Mouse (Mus musculus) forebrain, postnatal 0 days (tissue): ENCODE data around the gene Slc39a3. TPM values are rescaled to one million over a fixed set of nuclear protein-coding genes. Genes with fewer than 3 reads are reported as not detected.

Experiments used
- ATAC-seq: fragments of 200-750 bp; cut with Nextera tagmentation; 2 replicates; pipeline ENCODE4 v1.8.0; 2017; ENCODE audit warnings: mild to moderate bottlenecking, moderate library complexity
- DNase-seq: peaks from one replicate; pipeline ENCODE4 v3.0.0-alpha.2; 2015
- H3K27ac ChIP-seq: fragments of 300-500 bp; sonication (generic); 2 replicates; pipeline ENCODE4 v1.5.1; 2014; ENCODE audit warnings: low read depth, mild to moderate bottlenecking, antibody characterized with exemption, low read length, moderate library complexity, mixed read lengths
- H3K27me3 ChIP-seq: fragments of 300-500 bp; sonication (generic); 2 replicates; pipeline ENCODE4 v1.6.1; 2014; ENCODE audit warnings: mild to moderate bottlenecking, low read length, mixed read lengths; ENCODE audit not compliant: insufficient read depth
- H3K36me3 ChIP-seq: fragments of 300-500 bp; sonication (generic); 2 replicates; pipeline ENCODE4 v1.6.1; 2014; ENCODE audit warnings: mild to moderate bottlenecking, moderate library complexity; ENCODE audit not compliant: insufficient read depth
- H3K4me1 ChIP-seq: fragments of 300-500 bp; sonication (generic); 2 replicates; pipeline ENCODE4 v1.6.1; 2014; ENCODE audit warnings: antibody characterized with exemption; ENCODE audit not compliant: insufficient read depth
- H3K4me2 ChIP-seq: fragments of 300-500 bp; sonication (generic); 2 replicates; pipeline ENCODE4 v1.6.1; 2014; ENCODE audit warnings: low read depth, mild to moderate bottlenecking, moderate library complexity
- H3K4me3 ChIP-seq: fragments of 300-500 bp; sonication (generic); 2 replicates; pipeline ENCODE4 v1.5.1; 2014; ENCODE audit warnings: low read depth, low read length, mixed read lengths
- H3K9ac ChIP-seq: fragments of 300-500 bp; sonication (generic); 2 replicates; pipeline ENCODE4 v1.6.1; 2014; ENCODE audit warnings: mild to moderate bottlenecking
- H3K9me3 ChIP-seq: fragments of 300-500 bp; sonication (generic); 2 replicates; pipeline ENCODE4 v1.6.1; 2016; ENCODE audit warnings: low read length
- CTCF ChIP-seq: sonication (generic); IDR thresholded peaks from 2 replicates; pipeline ENCODE4 v1.5.1; 2016; ENCODE audit warnings: antibody characterized with exemption, control low read depth, low read depth
- WGBS: fragments of 180-500 bp; shearing (Covaris S2); extraction: QIAGEN DNeasy Blood & Tissue Kit; methylation state at CpG from one replicate; pipeline ENCODE4 v1.1.7; 2014; 5-methylcytosine and 5-hydroxymethylcytosine counted together
- polyA plus RNA-seq: library from polyadenylated mRNA; unstranded; fragments of >200 nt; fragmentation: Nextera tagmentation; extraction: Ambion mirVana; gene quantifications from 2 replicates; pipeline ENCODE4 v1.2.1, GENCODE M21; 2015
- total RNA-seq: library from RNA; depleted of rRNA; stranded (reverse); fragments of >200 nt; gene quantifications from 2 replicates; pipeline ENCODE4 v1.2.3, GENCODE M21; 2014; rRNA removed

The Slc39a3 gene
- total and polyA plus RNA-seq, 2 experiments from 2014 or later = 45.2 to 104 TPM

DNA sequence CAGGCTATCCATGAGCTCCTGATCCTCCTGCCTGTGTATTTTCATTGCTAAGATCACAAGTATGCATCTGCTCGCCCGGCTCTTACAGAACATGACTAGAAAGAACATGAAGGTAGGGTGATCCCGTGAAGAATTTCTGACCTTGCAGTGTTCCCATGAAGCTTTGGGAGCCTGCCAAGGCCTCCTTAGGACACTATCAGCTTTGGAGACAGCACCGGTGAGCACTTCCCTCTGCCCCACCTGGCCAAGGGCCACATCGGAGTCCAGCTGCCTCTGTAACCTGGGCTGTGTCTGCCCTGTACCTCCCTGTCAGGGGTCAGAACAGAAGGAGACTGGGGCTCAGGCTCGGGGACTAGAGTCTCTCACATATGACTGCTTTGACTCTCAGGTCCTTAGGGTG lies 50.5 kb downstream of the Slc39a3 start:
- Histone ChIP-seq H3K9me3 (no peaks in the 10 kb centered on the region), H3K4me2 (no peak overlapping the region), H3K4me1 (no peaks in the 10 kb centered on the region), H3K27me3 (peaks cover 15% of the 10 kb centered on the region), H3K36me3 (no peaks in the 10 kb centered on the region), H3K27ac (no peak overlapping the region), H3K9ac (no peak overlapping the region), H3K4me3 (no peak overlapping the region)
- DNase-seq (no peak), ATAC-seq (no peak)
- no peak for TF ChIP-seq CTCF
- 71% methylated on average over 6 of the region's 6 CpGs for WGBS

DNA sequence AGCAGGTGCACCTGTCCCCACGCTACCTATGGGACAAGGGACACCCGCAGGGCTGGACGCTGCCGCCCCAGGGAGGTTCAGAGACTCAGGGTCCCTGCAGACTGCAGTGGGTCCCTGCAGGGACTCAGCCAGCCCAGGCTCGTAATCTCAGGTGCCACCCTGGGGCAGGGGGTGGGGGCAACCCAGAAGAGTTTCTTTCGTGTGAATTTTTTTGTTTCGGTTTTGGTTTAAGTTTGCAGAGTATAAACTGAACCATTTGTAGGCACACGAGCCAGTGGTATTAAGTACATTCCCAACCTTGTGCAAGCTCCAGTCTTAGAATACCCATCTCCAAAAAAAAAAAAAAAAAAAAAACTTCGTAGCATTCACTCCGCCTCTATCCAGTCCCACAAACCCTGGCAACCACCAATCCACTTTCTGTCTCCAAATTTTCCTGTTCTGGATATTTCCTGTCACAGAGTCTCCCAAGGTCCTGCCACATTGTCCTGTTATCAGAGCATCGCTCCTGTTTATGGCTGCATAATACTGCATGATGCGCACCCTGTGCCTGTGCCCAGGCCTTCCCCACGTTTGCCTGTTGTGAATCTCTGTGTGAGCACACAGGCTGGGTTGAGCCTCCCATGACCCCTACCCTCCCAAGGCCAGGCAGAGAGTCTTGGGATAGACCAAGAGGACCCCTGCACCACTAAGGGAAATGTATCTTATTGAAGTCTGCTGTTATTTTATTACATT lies 51.1 kb downstream of the Slc39a3 start:
- WGBS = 33% methylated on average over 13 of the region's 13 CpGs
- Histone ChIP-seq H3K9me3 (no peaks in the 10 kb centered on the region), H3K36me3 (no peaks in the 10 kb centered on the region), H3K4me2 (peak overlapping the region; percentile 39), H3K27ac (no peak overlapping the region), H3K9ac (no peak overlapping the region), H3K27me3 (peaks cover 15% of the 10 kb centered on the region), H3K4me1 (no peaks in the 10 kb centered on the region), H3K4me3 (peak overlapping the region; percentile 17; the same call in 1 of the 2 replicates)
- no peak for TF ChIP-seq CTCF
- ATAC-seq (no peak), DNase-seq (no peak)

DNA sequence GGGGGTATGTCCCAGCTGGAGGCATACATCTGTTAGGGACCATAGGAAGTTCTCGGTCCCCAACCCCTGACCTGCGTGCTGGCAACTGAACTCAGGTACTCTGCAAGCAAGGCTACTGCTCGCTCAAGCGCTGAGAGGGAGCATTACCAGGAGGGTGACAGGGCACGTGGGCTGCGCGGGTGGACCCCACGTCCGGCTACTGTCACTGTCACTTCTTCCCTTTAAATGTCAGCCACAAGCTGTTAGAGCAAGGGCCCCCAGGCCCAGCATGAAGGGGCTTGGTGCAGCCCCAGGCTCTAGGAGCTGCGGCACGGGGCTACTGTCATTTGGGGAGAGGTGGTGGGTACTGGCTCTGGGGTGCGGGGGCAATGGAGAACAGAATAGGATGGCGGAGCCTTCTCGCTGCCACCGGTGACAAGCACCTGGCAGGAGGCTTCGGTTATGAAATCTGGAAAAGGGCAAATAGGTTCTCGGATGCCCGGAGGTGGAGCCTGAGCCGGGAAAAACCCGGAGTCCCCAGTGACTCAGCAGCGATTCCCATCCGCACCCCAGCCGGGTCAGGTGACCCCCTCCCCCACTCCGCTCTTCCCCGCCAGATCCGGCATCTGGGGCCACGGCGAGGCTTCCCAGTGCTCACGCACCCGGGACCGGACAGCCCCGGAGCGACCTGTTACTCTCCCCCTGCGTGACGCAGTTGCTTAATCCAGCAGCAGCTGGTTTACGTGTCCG lies 51.8 kb downstream of the Slc39a3 start:
- ATAC-seq (no peak), DNase-seq (no peak)
- no peak for TF ChIP-seq CTCF
- Histone ChIP-seq H3K9me3 (no peaks in the 10 kb centered on the region), H3K4me1 (no peaks in the 10 kb centered on the region), H3K36me3 (no peaks in the 10 kb centered on the region), H3K27me3 (peaks cover 15% of the 10 kb centered on the region), H3K4me2 (peak overlapping the region; percentile 39), H3K4me3 (peak overlapping the region; percentile 17; the same call in 1 of the 2 replicates), H3K27ac (no peak overlapping the region), H3K9ac (no peak overlapping the region)
- 9% methylated on average over 37 of the region's 37 CpGs for WGBS

DNA sequence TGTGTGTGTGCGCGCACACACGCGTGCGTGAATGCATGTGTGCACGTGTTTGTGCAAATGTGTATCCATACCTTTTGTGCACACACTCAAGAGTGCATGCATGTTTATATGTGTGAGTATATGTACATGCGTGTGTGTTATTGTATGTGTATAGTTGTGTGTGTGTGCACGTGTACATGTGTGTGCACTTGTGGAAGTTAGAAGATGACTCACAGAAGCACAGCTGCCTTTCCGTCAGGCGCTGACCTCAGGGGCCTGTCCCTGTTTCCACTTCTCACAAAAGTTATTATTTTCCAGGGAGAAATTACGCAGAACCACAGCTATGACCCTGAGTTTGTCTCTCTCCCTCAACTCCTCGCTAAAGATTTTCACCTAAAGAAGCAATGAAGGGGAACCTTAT lies 53.0 kb downstream of the Slc39a3 start:
- DNase-seq (no peak), ATAC-seq (no peak)
- Histone ChIP-seq H3K27ac (no peak overlapping the region), H3K9ac (no peak overlapping the region), H3K4me3 (no peak overlapping the region), H3K4me1 (no peaks in the 10 kb centered on the region), H3K36me3 (no peaks in the 10 kb centered on the region), H3K4me2 (no peak overlapping the region), H3K9me3 (no peaks in the 10 kb centered on the region), H3K27me3 (peaks cover 15% of the 10 kb centered on the region)
- no peak for TF ChIP-seq CTCF
- WGBS = 91% methylated on average over 12 of the region's 12 CpGs

DNA sequence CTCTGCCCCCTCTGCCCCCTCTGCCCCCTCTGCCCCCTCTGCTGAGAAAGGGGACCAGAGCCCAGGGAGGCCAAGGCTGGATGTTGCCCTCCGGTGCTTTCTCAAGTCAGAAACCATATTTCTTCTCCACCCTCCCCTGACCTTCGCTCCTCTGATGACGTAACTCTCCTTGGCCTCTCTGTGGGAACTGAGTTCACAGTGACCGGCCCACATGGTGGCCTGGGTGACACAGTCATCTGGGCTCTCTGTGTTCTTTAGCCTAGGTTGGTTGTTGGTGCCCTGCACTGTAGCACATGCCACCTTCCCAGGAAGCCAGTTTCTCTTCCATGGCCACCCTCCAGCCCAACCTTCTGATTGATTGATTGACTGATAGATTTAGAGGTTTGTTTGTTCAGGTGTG lies 54.8 kb downstream of the Slc39a3 start:
- no peak for ATAC-seq
- Histone ChIP-seq H3K36me3 (no peaks in the 10 kb centered on the region), H3K4me3 (no peak overlapping the region), H3K9me3 (no peaks in the 10 kb centered on the region), H3K27me3 (peaks cover 15% of the 10 kb centered on the region), H3K9ac (no peak overlapping the region), H3K27ac (no peak overlapping the region), H3K4me2 (no peak overlapping the region), H3K4me1 (no peaks in the 10 kb centered on the region)
- no peak for TF ChIP-seq CTCF
- WGBS = 76% methylated on average over 4 of the region's 4 CpGs
- no peak for DNase-seq

DNA sequence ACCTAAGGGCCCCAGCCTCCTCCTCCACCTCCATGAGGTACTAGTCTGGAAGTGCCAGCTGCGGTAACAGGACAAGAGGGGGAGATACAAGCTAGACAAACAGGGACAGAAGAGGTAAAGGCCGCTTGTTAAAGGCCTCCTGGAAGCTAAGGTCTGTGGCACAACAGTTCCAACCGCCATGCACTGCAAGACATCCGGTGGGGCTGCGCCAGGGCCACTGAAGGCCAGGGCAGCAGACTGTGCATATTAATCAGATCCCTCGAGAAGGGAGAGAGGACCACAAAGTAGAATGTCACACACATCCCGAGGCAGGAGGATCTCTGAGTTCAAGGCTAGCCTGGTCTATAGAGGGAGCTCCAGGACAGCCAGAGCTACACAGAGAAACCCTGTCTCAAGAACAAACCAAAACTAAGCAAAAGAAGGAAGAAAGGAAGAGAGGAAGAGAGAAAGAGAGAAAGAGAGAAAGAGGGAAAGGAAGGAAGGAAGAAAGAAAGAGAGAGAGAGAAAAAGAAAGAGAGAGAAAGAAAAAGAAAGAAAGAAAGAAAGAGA lies 55.6 kb downstream of the Slc39a3 start:
- WGBS = 44% methylated on average over 7 of the region's 7 CpGs
- DNase-seq = no peak

More for the DNA sequence above, 55.6 kb downstream of the Slc39a3 start:
- Histone ChIP-seq H3K36me3 (no peaks in the 10 kb centered on the region), H3K4me3 (no peak overlapping the region), H3K4me2 (no peak overlapping the region), H3K27ac (no peak overlapping the region), H3K4me1 (no peaks in the 10 kb centered on the region), H3K9ac (no peak overlapping the region), H3K9me3 (no peaks in the 10 kb centered on the region), H3K27me3 (peaks cover 15% of the 10 kb centered on the region)
- ATAC-seq = no peak
- no peak for TF ChIP-seq CTCF

Other genes with a start within 250 kb of the Slc39a3 start
- 20.4 and 20.6 TPM in 2 replicates for gene Sf3a2, start 239.2 kb downstream of the Slc39a3 start, total RNA-seq
- 66.4 and 73.7 TPM in 2 replicates for gene Sf3a2, start 239.2 kb downstream of the Slc39a3 start, polyA plus RNA-seq
- gene Plekhj1, start 238.8 kb downstream of the Slc39a3 start, total RNA-seq = 81.1 and 89.0 TPM in 2 replicates
- 96.8 and 107 TPM in 2 replicates for gene Plekhj1, start 238.8 kb downstream of the Slc39a3 start, polyA plus RNA-seq
- 0.62 and 0.69 TPM in 2 replicates for gene Amh, start 232.2 kb downstream of the Slc39a3 start, total RNA-seq
- gene Amh, start 232.2 kb downstream of the Slc39a3 start, polyA plus RNA-seq = not detected in 2 replicates
- gene Jsrp1, start 223.9 kb downstream of the Slc39a3 start, total RNA-seq = 0.38 TPM in 1 of 2 replicates, not detected in the other
- gene Jsrp1, start 223.9 kb downstream of the Slc39a3 start, polyA plus RNA-seq = 0.70 and 0.76 TPM in 2 replicates
- gene Oaz1, start 210.8 kb downstream of the Slc39a3 start, total RNA-seq = 1,019 and 1,040 TPM in 2 replicates
- 1,146 and 1,244 TPM in 2 replicates for gene Oaz1, start 210.8 kb downstream of the Slc39a3 start, polyA plus RNA-seq
- gene Lingo3, start 193.4 kb downstream of the Slc39a3 start, total RNA-seq = 23.3 and 23.7 TPM in 2 replicates
- gene Lingo3, start 193.4 kb downstream of the Slc39a3 start, polyA plus RNA-seq = 18.5 and 20.3 TPM in 2 replicates
- gene Lsm7, start 182.2 kb downstream of the Slc39a3 start, total RNA-seq = 158 and 292 TPM in 2 replicates
- 306 and 392 TPM in 2 replicates for gene Lsm7, start 182.2 kb downstream of the Slc39a3 start, polyA plus RNA-seq
- 79.2 and 90.3 TPM in 2 replicates for gene Sppl2b, start 182.2 kb downstream of the Slc39a3 start, total RNA-seq
- 64.6 and 74.4 TPM in 2 replicates for gene Sppl2b, start 182.2 kb downstream of the Slc39a3 start, polyA plus RNA-seq
- 0.08 and 0.33 TPM in 2 replicates for gene Tmprss9, start 165.6 kb downstream of the Slc39a3 start, total RNA-seq
- 0.18 and 0.22 TPM in 2 replicates for gene Tmprss9, start 165.6 kb downstream of the Slc39a3 start, polyA plus RNA-seq
- gene Timm13, start 136.5 kb downstream of the Slc39a3 start, total RNA-seq = 214 and 233 TPM in 2 replicates
- 381 and 448 TPM in 2 replicates for gene Timm13, start 136.5 kb downstream of the Slc39a3 start, polyA plus RNA-seq
- 46.1 and 46.5 TPM in 2 replicates for gene Lmnb2, start 119.2 kb downstream of the Slc39a3 start, total RNA-seq
- 22.1 and 24.5 TPM in 2 replicates for gene Lmnb2, start 119.2 kb downstream of the Slc39a3 start, polyA plus RNA-seq
- 5.0 and 5.8 TPM in 2 replicates for gene Gadd45b, start 107.4 kb downstream of the Slc39a3 start, total RNA-seq
- gene Gadd45b, start 107.4 kb downstream of the Slc39a3 start, polyA plus RNA-seq = 6.5 and 7.7 TPM in 2 replicates
- 64.5 and 91.4 TPM in 2 replicates for gene Gng7, start 22.5 kb downstream of the Slc39a3 start, total RNA-seq
- 76.2 and 85.7 TPM in 2 replicates for gene Gng7, start 22.5 kb downstream of the Slc39a3 start, polyA plus RNA-seq
- 65.4 and 76.0 TPM in 2 replicates for gene Diras1, start 11.8 kb downstream of the Slc39a3 start, total RNA-seq
- gene Diras1, start 11.8 kb downstream of the Slc39a3 start, polyA plus RNA-seq = 66.1 and 70.2 TPM in 2 replicates
- gene Sgta, start 22.8 kb upstream of the Slc39a3 start, total RNA-seq = 176 and 215 TPM in 2 replicates
- gene Sgta, start 22.8 kb upstream of the Slc39a3 start, polyA plus RNA-seq = 326 and 360 TPM in 2 replicates
- 69.0 and 74.6 TPM in 2 replicates for gene Thop1, start 32.6 kb upstream of the Slc39a3 start, total RNA-seq
- gene Thop1, start 32.6 kb upstream of the Slc39a3 start, polyA plus RNA-seq = 45.9 and 52.5 TPM in 2 replicates
- 0.38 and 0.43 TPM in 2 replicates for gene Creb3l3, start 61.4 kb upstream of the Slc39a3 start, total RNA-seq
- gene Creb3l3, start 61.4 kb upstream of the Slc39a3 start, polyA plus RNA-seq = 0.29 and 0.40 TPM in 2 replicates
- 194 and 215 TPM in 2 replicates for gene Map2k2, start 68.5 kb upstream of the Slc39a3 start, total RNA-seq
- gene Map2k2, start 68.5 kb upstream of the Slc39a3 start, polyA plus RNA-seq = 167 and 194 TPM in 2 replicates
- gene Zbtb7a, start 97.8 kb upstream of the Slc39a3 start, total RNA-seq = 21.6 and 27.2 TPM in 2 replicates
- 12.4 and 15.7 TPM in 2 replicates for gene Zbtb7a, start 97.8 kb upstream of the Slc39a3 start, polyA plus RNA-seq
- gene Pias4, start 130.5 kb upstream of the Slc39a3 start, total RNA-seq = 30.1 and 32.5 TPM in 2 replicates
- gene Pias4, start 130.5 kb upstream of the Slc39a3 start, polyA plus RNA-seq = 28.1 and 35.8 TPM in 2 replicates
- 2,084 and 2,175 TPM in 2 replicates for gene Eef2, start 139.2 kb upstream of the Slc39a3 start, total RNA-seq
- 466 and 485 TPM in 2 replicates for gene Eef2, start 139.2 kb upstream of the Slc39a3 start, polyA plus RNA-seq
- 64.6 and 68.9 TPM in 2 replicates for gene Dapk3, start 145.6 kb upstream of the Slc39a3 start, total RNA-seq
- gene Dapk3, start 145.6 kb upstream of the Slc39a3 start, polyA plus RNA-seq = 58.1 TPM in 2 replicates
- gene 4930442H23Rik, start 146.4 kb upstream of the Slc39a3 start, total RNA-seq = not detected in 2 replicates
- 0.11 and 0.24 TPM in 2 replicates for gene 4930442H23Rik, start 146.4 kb upstream of the Slc39a3 start, polyA plus RNA-seq
- 0.08 TPM in 1 of 2 replicates, not detected in the other for gene Nmrk2, start 164.6 kb upstream of the Slc39a3 start, total RNA-seq
- gene Nmrk2, start 164.6 kb upstream of the Slc39a3 start, polyA plus RNA-seq = not detected in 2 replicates
- gene Atcay, start 193.4 kb upstream of the Slc39a3 start, total RNA-seq = 163 and 170 TPM in 2 replicates
- gene Atcay, start 193.4 kb upstream of the Slc39a3 start, polyA plus RNA-seq = 78.8 and 79.2 TPM in 2 replicates
- 51.0 and 52.1 TPM in 2 replicates for gene Zfr2, start 195.7 kb upstream of the Slc39a3 start, total RNA-seq
- 13.0 and 18.7 TPM in 2 replicates for gene Zfr2, start 195.7 kb upstream of the Slc39a3 start, polyA plus RNA-seq
- gene Matk, start 215.5 kb upstream of the Slc39a3 start, total RNA-seq = 87.3 and 113 TPM in 2 replicates
- 66.4 and 79.4 TPM in 2 replicates for gene Matk, start 215.5 kb upstream of the Slc39a3 start, polyA plus RNA-seq
- gene Mrpl54, start 229.5 kb upstream of the Slc39a3 start, total RNA-seq = 90.2 and 94.9 TPM in 2 replicates
- 134 and 148 TPM in 2 replicates for gene Mrpl54, start 229.5 kb upstream of the Slc39a3 start, polyA plus RNA-seq
- gene Apba3, start 229.5 kb upstream of the Slc39a3 start, total RNA-seq = 43.3 and 44.6 TPM in 2 replicates
- 22.8 and 24.8 TPM in 2 replicates for gene Apba3, start 229.5 kb upstream of the Slc39a3 start, polyA plus RNA-seq